Mouse (Mus musculus): ENCODE data around the gene Gm5426.

GRCm38 (mm10) chr10:96146578-96146977 is 10.2 kb downstream of the Gm5426 start:
- TF ChIP-seq CTCF (IDR thresholded peaks at IDR 0.05; ENCODE audit: insufficient read depth, low read depth, low read length) (no peak), POLR2A (IDR thresholded peaks at IDR 0.05; ENCODE audit: insufficient read depth, low read depth, low read length) (no peak)
